Mouse (Mus musculus) naive thymus-derived CD4-positive, alpha-beta T cell, adult 5 months (primary cell): ENCODE data around the gene Reps2. TPM values are rescaled to one million over a fixed set of nuclear protein-coding genes. Genes with fewer than 3 reads are reported as not detected.

Source experiments
- polyA plus RNA-seq: library from polyadenylated mRNA; unstranded; fragments of 100-300 nt; shearing (Covaris generic); gene quantifications from one replicate; pipeline ENCODE4 v1.2.1, GENCODE M21; 2017

Gene Reps2
- not detected for polyA plus RNA-seq

DNA sequence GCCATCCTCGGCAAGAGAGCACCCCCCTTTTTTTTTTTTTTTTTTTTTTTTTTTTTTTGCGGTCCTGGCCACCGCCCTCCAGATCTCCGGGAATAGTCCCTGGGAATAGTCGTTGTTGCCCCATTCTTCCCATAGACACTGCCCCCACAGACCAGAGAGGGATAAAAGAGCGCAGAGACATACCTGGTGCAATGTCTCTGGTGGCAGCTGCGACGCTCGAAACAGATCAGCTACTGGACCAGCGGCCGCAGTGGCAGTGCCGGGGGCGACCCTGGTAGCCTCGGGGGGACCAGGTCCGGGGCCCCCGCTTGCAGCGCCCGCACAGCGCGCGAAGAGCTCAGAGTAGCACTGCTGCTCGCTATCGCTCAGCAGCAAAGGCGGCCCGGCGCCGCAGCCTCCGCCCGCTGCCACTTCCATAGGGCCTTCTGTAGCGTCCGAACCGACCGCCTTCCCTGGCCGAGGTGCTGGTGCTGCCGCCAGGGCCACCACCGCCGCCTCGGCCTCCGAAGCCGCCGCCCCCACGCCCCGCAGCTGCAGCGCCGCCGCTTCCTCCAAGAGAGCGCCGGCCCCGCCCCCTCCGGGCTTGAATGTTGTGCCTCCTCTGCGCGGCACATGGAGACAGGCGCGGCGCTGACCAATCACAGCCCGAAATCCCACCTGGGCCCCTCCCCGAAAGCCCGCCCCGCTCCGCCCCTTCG, at the start of gene Reps2:
Gene Reps2, minus strand, starts transcription at position 559 of the 698 bp plus-strand sequence.

Other genes starting within 250 kb of the Reps2 start
- 211 TPM for gene Rbbp7, start 116.8 kb upstream of the Reps2 start, polyA plus RNA-seq
- 17.2 TPM for gene Txlng, start 185.8 kb upstream of the Reps2 start, polyA plus RNA-seq
- 43.4 TPM for gene Syap1, start 244.8 kb upstream of the Reps2 start, polyA plus RNA-seq